Mouse (Mus musculus) intestine, postnatal 0 days (tissue): ENCODE measurements at regions not wholly inside any gene's neighbourhood (a gene's known extent, or its start where the extent isn't known, plus 50 kb on each side); places are given as distances from the start of the nearest gene placed in this dataset.
A peak's percentile ranks its signal among the peaks of the same experiment; 100 is the strongest.

Experiments
- ATAC-seq: fragments of 200-750 bp; cut with Nextera tagmentation; 2 replicates; pipeline ENCODE4 v1.8.0; 2017; ENCODE audit warnings: mild to moderate bottlenecking, moderate TSS enrichment, moderate library complexity
- H3K27ac ChIP-seq: fragments of 300-500 bp; sonication (generic); 2 replicates; pipeline ENCODE4 v1.5.1; 2014; ENCODE audit warnings: mild to moderate bottlenecking, low read depth, low read length, moderate library complexity
- H3K27me3 ChIP-seq: fragments of 300-500 bp; sonication (generic); replicated peaks from 2 replicates; pipeline ENCODE4 v1.6.1; 2014; ENCODE audit warnings: low read length, mixed read lengths; ENCODE audit not compliant: control insufficient read depth, insufficient read depth
- H3K36me3 ChIP-seq: fragments of 300-500 bp; sonication (generic); 2 replicates; pipeline ENCODE4 v1.6.1; 2014; ENCODE audit warnings: mild to moderate bottlenecking, moderate library complexity; ENCODE audit not compliant: control insufficient read depth, insufficient read depth
- H3K4me1 ChIP-seq: fragments of 300-500 bp; sonication (generic); replicated peaks from 2 replicates; pipeline ENCODE4 v1.6.1; 2014; ENCODE audit warnings: antibody characterized with exemption, low read length, mixed read lengths; ENCODE audit not compliant: control insufficient read depth, insufficient read depth
- H3K4me2 ChIP-seq: fragments of 300-500 bp; sonication (generic); replicated peaks from 2 replicates; pipeline ENCODE4 v1.6.1; 2014; ENCODE audit warnings: low read depth, mild to moderate bottlenecking, moderate library complexity
- H3K4me3 ChIP-seq: fragments of 300-500 bp; sonication (generic); 2 replicates; pipeline ENCODE4 v1.5.1; 2014; ENCODE audit warnings: low read depth, low read length
- H3K9ac ChIP-seq: fragments of 300-500 bp; sonication (generic); 2 replicates; pipeline ENCODE4 v1.6.1; 2014; ENCODE audit warnings: mild to moderate bottlenecking, low read depth, low read length
- H3K9me3 ChIP-seq: fragments of 300-500 bp; sonication (generic); 2 replicates; pipeline ENCODE4 v1.6.1; 2016; ENCODE audit warnings: mixed run types; ENCODE audit not compliant: control insufficient read depth
- CTCF ChIP-seq: sonication (generic); IDR thresholded peaks from 2 replicates; pipeline ENCODE4 v1.5.1; 2016; ENCODE audit warnings: low read depth, mild to moderate bottlenecking, control low read depth, antibody characterized with exemption, moderate library complexity
- WGBS: fragments of 180-500 bp; shearing (Covaris S2); extraction: QIAGEN DNeasy Blood & Tissue Kit; methylation state at CpG from one replicate; pipeline ENCODE4 v1.1.7; 2014; 5-methylcytosine and 5-hydroxymethylcytosine counted together

- no peaks in the 10 kb centered on the region for H3K27me3 ChIP-seq
- no peak for ATAC-seq
- TF ChIP-seq CTCF: no peak
- H3K27ac ChIP-seq: no peak overlapping the region
- no peaks in the 10 kb centered on the region for H3K9me3 ChIP-seq
- no peak overlapping the region for H3K4me3 ChIP-seq
- no peak overlapping the region for H3K9ac ChIP-seq
- WGBS: 62% methylated on average over 6 of the region's 6 CpGs
- no peak overlapping the region for H3K4me2 ChIP-seq
- 0 out of 2 replicates have a peak, but pooled peaks cover 3% of the 10 kb centered on the region for H3K4me1 ChIP-seq
- H3K36me3 ChIP-seq: no peaks in the 10 kb centered on the region
These were observed 711.1 kb downstream of the Slc22a22 start for GRCm38 (mm10) chr15:56766356-56766755.

DNA sequence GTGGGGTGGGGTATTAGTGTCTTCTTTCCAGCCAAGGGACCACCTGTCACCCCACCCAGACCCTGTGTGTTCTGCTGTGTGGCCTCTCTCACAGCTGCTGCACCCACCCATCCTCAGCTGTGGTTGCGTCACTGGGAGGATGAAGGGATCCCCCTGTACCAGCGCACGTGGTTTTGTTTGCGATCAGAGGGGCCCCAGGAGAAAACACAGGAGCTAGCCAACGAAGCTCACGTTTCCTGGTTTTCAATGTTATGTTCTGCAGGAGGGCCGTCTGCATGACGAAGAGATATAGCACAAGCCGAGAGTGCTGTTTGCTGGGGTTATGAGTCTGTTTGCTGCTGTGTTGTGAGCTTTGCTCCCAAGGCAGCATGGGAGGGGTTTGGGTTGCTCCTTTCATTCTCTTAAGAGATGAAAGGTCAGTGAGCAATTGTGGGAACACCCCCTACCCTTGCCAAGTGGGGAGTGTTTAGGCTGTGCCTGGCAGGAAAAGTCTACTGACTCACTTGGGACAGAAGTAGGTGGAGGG lies 712.4 kb downstream of the Slc22a22 start:
- Histone ChIP-seq H3K27me3 (no peaks in the 10 kb centered on the region), H3K9me3 (no peaks in the 10 kb centered on the region), H3K27ac (peak overlapping the region; percentile 60), H3K4me1 (0 out of 2 replicates have a peak, but pooled peaks cover 3% of the 10 kb centered on the region), H3K4me2 (peak overlapping the region; percentile 59), H3K9ac (no peak overlapping the region), H3K36me3 (no peaks in the 10 kb centered on the region), H3K4me3 (0 out of 2 replicates have a peak overlapping the region, but pooled peaks have one; percentile 7)
- 7% methylated on average over 9 of the region's 9 CpGs for WGBS
- ATAC-seq: peak; percentile 95
- TF ChIP-seq CTCF: no peak

DNA sequence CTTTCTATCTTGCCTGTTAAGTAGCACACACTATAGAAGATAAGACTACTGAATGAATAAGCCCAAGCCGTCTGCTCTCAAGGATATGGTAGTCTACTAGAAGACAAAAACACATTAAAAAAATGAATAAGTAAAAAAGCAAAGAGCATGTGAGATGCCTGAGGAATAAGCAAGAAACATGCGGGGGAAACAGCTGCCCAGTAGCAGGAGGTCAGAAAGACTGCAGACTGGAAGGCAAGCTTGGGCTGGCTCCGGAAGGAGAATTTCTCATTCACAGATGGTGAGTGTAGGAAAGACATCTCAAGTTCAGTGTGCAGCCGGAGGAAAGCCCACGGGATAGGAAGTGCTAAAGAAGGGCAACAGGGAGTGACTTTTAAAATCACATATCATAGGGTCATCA lies 713.4 kb downstream of the Slc22a22 start:
- 65% methylated on average over 5 of the region's 5 CpGs for WGBS
- Histone ChIP-seq H3K27me3 (no peaks in the 10 kb centered on the region), H3K27ac (no peak overlapping the region), H3K4me2 (no peak overlapping the region), H3K9me3 (no peaks in the 10 kb centered on the region), H3K4me3 (no peak overlapping the region), H3K36me3 (no peaks in the 10 kb centered on the region), H3K4me1 (0 out of 2 replicates have a peak, but pooled peaks cover 3% of the 10 kb centered on the region), H3K9ac (no peak overlapping the region)
- TF ChIP-seq CTCF: no peak
- no peak for ATAC-seq

DNA sequence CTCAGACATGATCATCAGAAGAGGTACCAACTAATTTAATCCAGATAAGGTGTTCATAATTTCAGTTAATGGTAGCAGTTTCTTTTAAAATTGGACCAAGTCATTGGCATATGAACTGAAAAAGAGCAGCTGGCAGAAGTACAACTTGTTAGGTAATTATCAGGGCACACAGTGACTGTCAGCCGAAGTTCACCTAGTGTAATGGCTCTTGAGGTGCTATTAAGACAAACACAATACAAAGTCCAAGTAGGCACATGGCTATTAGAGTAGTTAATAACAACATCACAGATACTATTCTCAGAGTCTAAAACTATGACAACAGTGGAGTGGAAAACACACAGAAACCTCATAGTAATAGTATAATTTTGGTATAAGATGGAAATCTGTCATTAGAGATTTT lies 730.7 kb downstream of the Slc22a22 start:
- H3K9me3 ChIP-seq: no peaks in the 10 kb centered on the region
- no peak overlapping the region for H3K9ac ChIP-seq
- H3K36me3 ChIP-seq: no peaks in the 10 kb centered on the region
- H3K27me3 ChIP-seq: no peaks in the 10 kb centered on the region
- H3K4me1 ChIP-seq: peaks cover 3% of the 10 kb centered on the region; the same call in 1 of the 2 replicates
- H3K4me3 ChIP-seq: no peak overlapping the region
- 34% methylated on average over 1 of the region's 1 CpGs for WGBS
- H3K27ac ChIP-seq: no peak overlapping the region
- no peak overlapping the region for H3K4me2 ChIP-seq
- peak; percentile 95 for ATAC-seq
- TF ChIP-seq CTCF: no peak

- Histone ChIP-seq H3K4me2 (no peak overlapping the region), H3K27me3 (no peaks in the 10 kb centered on the region), H3K4me1 (peaks cover 3% of the 10 kb centered on the region; the same call in 1 of the 2 replicates), H3K36me3 (no peaks in the 10 kb centered on the region), H3K27ac (no peak overlapping the region), H3K9me3 (no peaks in the 10 kb centered on the region), H3K4me3 (no peak overlapping the region), H3K9ac (no peak overlapping the region)
- peak; percentile 77 for TF ChIP-seq CTCF
- ATAC-seq: no peak
- 53% methylated on average over 4 of the region's 4 CpGs for WGBS
These were observed 732.5 kb downstream of the Slc22a22 start for GRCm38 (mm10) chr15:56744915-56745314.
